Mouse (Mus musculus) C2C12 (cell line): ENCODE results near the gene Dedd2. TPM values are rescaled to one million over a fixed set of nuclear protein-coding genes. Genes with fewer than 3 reads are reported as not detected.

Experiments used
- H3K27me3 ChIP-seq: one replicate; pipeline ENCODE4 v1.6.1; 2011; ENCODE audit not compliant: control insufficient read depth, insufficient read depth, insufficient read length
- H3K36me3 ChIP-seq: one replicate; pipeline ENCODE4 v1.6.1; 2011; ENCODE audit not compliant: control insufficient read depth, insufficient read depth
- H3K4me3 ChIP-seq: one replicate; pipeline ENCODE4 v1.5.1; 2011; ENCODE audit warnings: mild to moderate bottlenecking, control low read depth; ENCODE audit not compliant: poor library complexity, insufficient read depth, severe bottlenecking
- H3K79me2 ChIP-seq: one replicate; pipeline ENCODE4 v1.6.1; 2011; ENCODE audit not compliant: control insufficient read depth, insufficient read depth
- H3K79me3 ChIP-seq: one replicate; pipeline ENCODE4 v1.6.1; 2011; ENCODE audit warnings: low read depth, control low read depth
- H3ac ChIP-seq: one replicate; pipeline ENCODE3; 2011; ENCODE audit warnings: low read depth; ENCODE audit not compliant: control insufficient read depth, insufficient read length
- CEBPB ChIP-seq: IDR thresholded peaks from one replicate; pipeline ENCODE4 v1.6.1; 2011; ENCODE audit warnings: low read depth, mild to moderate bottlenecking, control low read depth, moderate library complexity
- CTCF ChIP-seq: IDR thresholded peaks from one replicate; pipeline ENCODE4 v1.5.1; 2011; ENCODE audit not compliant: control insufficient read depth, insufficient read depth, insufficient read length
- FOSL1 ChIP-seq: IDR thresholded peaks from one replicate; pipeline ENCODE4 v1.8.0; 2011; ENCODE audit warnings: mild to moderate bottlenecking, low read length; ENCODE audit not compliant: poor library complexity, insufficient read depth, severe bottlenecking
- MAX ChIP-seq: IDR thresholded peaks from one replicate; pipeline ENCODE4 v1.6.1; 2011; ENCODE audit warnings: mild to moderate bottlenecking, control low read depth
- MYOD1 ChIP-seq: IDR thresholded peaks from one replicate; pipeline ENCODE4 v1.6.1; 2011; ENCODE audit warnings: low read depth; ENCODE audit not compliant: control insufficient read depth, insufficient read length
- MYOG ChIP-seq: IDR thresholded peaks from one replicate; pipeline ENCODE4 v1.6.1; 2011; ENCODE audit not compliant: control insufficient read depth, insufficient read length; ENCODE audit errors: extremely low read depth
- USF1 ChIP-seq: IDR thresholded peaks from one replicate; pipeline ENCODE4 v1.6.1; 2011; ENCODE audit warnings: low read depth, mild to moderate bottlenecking, control low read depth, moderate library complexity
- polyA plus RNA-seq: library from polyadenylated mRNA; unstranded; fragments of >200 nt; fragmentation: generic; extraction: Trizol; gene quantifications from one replicate; pipeline ENCODE4 v1.2.1, GENCODE M21; 2012; ENCODE audit warnings: missing spikeins

The Dedd2 gene
- polyA plus RNA-seq, 1 experiment = 5.3 TPM

GRCm38 (mm10) chr7:25213099-25213498 lies 7.3 kb downstream of the Dedd2 start:
- H3ac ChIP-seq = no peak overlapping the region
- no peaks in the 10 kb centered on the region for H3K79me2 ChIP-seq
- TF ChIP-seq MAX = no peak
- no peak for TF ChIP-seq CEBPB
- no peak for TF ChIP-seq FOSL1
- no peak for TF ChIP-seq CTCF
- no peak for TF ChIP-seq USF1
- TF ChIP-seq MYOG = no peak
- TF ChIP-seq MYOD1 = no peak
- no peaks in the 10 kb centered on the region for H3K36me3 ChIP-seq
- H3K27me3 ChIP-seq = no peaks in the 10 kb centered on the region
- H3K79me3 ChIP-seq = no peaks in the 10 kb centered on the region
- no peak overlapping the region for H3K4me3 ChIP-seq

- TF ChIP-seq MYOD1 = no peak
- no peak for TF ChIP-seq FOSL1
- no peak for TF ChIP-seq USF1
- TF ChIP-seq CEBPB = no peak
- no peak for TF ChIP-seq MYOG
- TF ChIP-seq CTCF = no peak
- no peak for TF ChIP-seq MAX
- no peaks in the 10 kb centered on the region for H3K27me3 ChIP-seq
- no peaks in the 10 kb centered on the region for H3K36me3 ChIP-seq
- H3ac ChIP-seq = no peak overlapping the region
- no peaks in the 10 kb centered on the region for H3K79me3 ChIP-seq
- no peaks in the 10 kb centered on the region for H3K79me2 ChIP-seq
- no peak overlapping the region for H3K4me3 ChIP-seq
Observed at GRCm38 (mm10) chr7:25210482-25210881, 9.9 kb downstream of the Dedd2 start.

DNA sequence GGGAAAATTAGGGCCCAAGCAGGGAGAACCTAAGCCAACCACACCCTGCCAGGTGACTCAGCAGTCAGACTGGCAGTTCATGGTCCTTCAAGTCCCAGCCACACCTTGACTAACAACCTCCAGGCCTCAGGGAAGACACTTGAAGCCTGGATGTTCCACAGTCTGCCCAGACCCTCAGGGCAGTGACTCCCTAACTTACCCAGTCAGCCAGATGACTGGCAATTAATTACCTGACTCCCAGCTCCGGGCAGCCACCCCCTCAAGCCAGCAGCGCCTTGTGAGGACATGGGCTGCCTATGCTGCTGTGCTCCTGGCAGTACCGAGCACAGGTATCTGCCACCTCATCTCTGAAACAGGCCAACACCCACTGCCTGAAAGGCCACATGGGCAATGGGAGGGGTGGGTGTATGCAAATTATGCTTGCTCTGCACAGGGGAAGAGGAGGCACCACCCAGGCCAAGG lies 11.2 kb downstream of the Dedd2 start:
- Histone ChIP-seq H3K27me3 (no peaks in the 10 kb centered on the region), H3K36me3 (no peaks in the 10 kb centered on the region), H3K79me3 (no peaks in the 10 kb centered on the region), H3K4me3 (no peak overlapping the region), H3ac (no peak overlapping the region), H3K79me2 (no peaks in the 10 kb centered on the region)
- no peak for TF ChIP-seq MYOD1
- TF ChIP-seq CTCF = no peak
- no peak for TF ChIP-seq MAX
- TF ChIP-seq MYOG = no peak
- TF ChIP-seq USF1 = no peak
- no peak for TF ChIP-seq FOSL1
- no peak for TF ChIP-seq CEBPB

DNA sequence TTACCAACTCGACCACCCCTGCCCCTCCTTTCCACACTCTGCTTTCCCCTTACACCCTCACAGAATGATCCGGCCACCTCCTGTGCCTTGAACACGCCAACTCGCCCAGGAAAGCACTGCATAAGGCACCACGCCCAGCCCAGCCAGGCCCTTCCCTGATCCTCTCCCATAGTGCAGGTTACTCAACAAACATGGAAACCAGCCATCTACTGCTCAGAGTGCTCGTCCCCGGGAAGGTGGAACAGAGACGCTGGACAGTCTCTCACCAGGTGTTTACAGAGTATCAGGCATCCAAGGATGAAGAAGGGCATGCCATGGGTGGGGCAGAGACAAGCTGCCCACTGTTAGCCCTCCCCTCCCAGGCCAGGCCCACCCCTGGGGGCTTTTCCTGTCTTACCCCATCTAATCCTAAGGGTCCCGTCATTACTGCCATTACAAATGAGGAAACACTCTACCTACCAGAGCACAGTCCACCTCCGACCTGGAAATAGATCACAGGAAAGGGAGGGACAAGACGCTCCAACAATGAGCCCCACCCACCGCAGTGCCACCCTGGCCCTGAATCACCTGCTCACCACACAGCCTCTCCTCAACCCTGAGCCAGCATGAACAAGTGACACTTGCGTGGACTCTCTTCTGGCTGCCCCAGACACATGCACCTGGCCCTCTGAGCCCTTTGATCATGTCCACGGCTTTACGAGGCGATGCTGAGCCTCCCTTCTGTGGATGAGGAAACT lies 14.2 kb downstream of the Dedd2 start:
- H3K4me3 ChIP-seq = no peak overlapping the region
- no peaks in the 10 kb centered on the region for H3K27me3 ChIP-seq
- H3K79me3 ChIP-seq = no peaks in the 10 kb centered on the region
- H3K36me3 ChIP-seq = no peaks in the 10 kb centered on the region
- no peaks in the 10 kb centered on the region for H3K79me2 ChIP-seq
- TF ChIP-seq FOSL1 = no peak
- TF ChIP-seq CEBPB = no peak
- TF ChIP-seq MYOG = no peak
- TF ChIP-seq USF1 = no peak
- TF ChIP-seq MAX = no peak
- TF ChIP-seq MYOD1 = no peak
- TF ChIP-seq CTCF = no peak
- H3ac ChIP-seq = no peak overlapping the region

DNA sequence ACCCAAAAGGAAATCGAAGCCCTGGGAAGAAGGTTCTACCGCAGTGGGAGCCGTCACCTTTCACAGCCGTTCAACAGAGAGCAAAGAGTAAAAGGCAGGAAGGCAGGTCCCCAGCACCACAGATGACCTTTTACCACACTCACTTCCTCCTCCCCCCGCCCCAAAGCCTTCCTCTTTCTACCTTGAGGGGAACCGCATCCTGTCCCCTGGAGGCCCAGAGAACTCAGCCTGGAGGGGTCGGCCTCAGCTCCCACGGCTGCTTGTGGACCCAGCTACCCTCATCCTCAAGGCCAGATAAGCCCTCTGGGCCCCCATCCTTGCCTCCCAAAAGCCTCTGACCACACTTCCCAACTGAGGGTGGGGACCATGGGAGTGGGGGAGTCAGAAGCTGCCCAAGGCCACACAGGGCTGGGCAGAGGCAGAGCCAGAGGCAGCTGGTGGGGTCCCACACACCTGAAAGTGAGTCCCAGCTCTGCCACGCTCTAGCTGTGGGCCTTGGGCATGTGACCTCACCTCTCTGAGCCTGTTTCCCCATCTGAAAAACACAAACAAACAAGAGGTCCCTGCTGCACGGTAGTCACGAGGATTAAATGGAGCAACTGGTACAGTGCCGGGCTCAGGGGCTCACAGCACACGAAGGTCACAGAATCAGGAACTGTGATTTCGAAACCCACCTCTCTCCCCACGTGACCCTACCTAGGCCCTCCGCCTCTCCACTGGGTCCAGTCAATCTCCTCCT lies 14.9 kb downstream of the Dedd2 start:
- H3K79me3 ChIP-seq = no peaks in the 10 kb centered on the region
- TF ChIP-seq CEBPB (no peak), MYOG (no peak), MYOD1 (no peak), FOSL1 (no peak), CTCF (no peak), USF1 (no peak), MAX (no peak)
- no peaks in the 10 kb centered on the region for H3K36me3 ChIP-seq
- no peaks in the 10 kb centered on the region for H3K27me3 ChIP-seq
- no peak overlapping the region for H3ac ChIP-seq
- H3K79me2 ChIP-seq = no peaks in the 10 kb centered on the region
- H3K4me3 ChIP-seq = no peak overlapping the region
